Mouse (Mus musculus): ENCODE measurements at regions not wholly inside any gene's neighbourhood (a gene's known extent, or its start where the extent isn't known, plus 50 kb on each side); places are given as distances from the start of the nearest gene placed in this dataset.

GRCm38 (mm10) chr9:47054595-47054994 lies 56.1 kb downstream of the Gm4791 start:
- no peaks in the 10 kb centered on the region for H3K27me3 ChIP-seq (replicated peaks)
- H3K9me3 ChIP-seq = no peaks in the 10 kb centered on the region
- H3K27ac ChIP-seq = no peak overlapping the region
- H3K4me3 ChIP-seq (replicated peaks) = no peak overlapping the region
- H3K4me1 ChIP-seq (replicated peaks) = no peaks in the 10 kb centered on the region
- WGBS = 72% methylated on average over 10 of the region's 10 CpGs
- no peak overlapping the region for H3K9ac ChIP-seq
- no peak for ATAC-seq
- no peak overlapping the region for H3K4me2 ChIP-seq (replicated peaks)
- H3K36me3 ChIP-seq = no peaks in the 10 kb centered on the region

- no peak overlapping the region for H3K4me2 ChIP-seq (replicated peaks)
- H3K4me1 ChIP-seq (replicated peaks) = no peaks in the 10 kb centered on the region
- H3K9ac ChIP-seq = no peak overlapping the region
- H3K36me3 ChIP-seq = no peaks in the 10 kb centered on the region
- H3K4me3 ChIP-seq (replicated peaks) = no peak overlapping the region
- 82% methylated on average over 6 of the region's 6 CpGs for WGBS
- no peaks in the 10 kb centered on the region for H3K9me3 ChIP-seq
- H3K27me3 ChIP-seq (replicated peaks) = no peaks in the 10 kb centered on the region
- ATAC-seq = no peak
- H3K27ac ChIP-seq = no peak overlapping the region
These were observed 57.0 kb downstream of the Gm4791 start for GRCm38 (mm10) chr9:47055558-47055957.

GRCm38 (mm10) chr9:47059339-47060005 lies 60.9 kb downstream of the Gm4791 start:
- H3K36me3 ChIP-seq = no peaks in the 10 kb centered on the region
- 73% methylated on average over 7 of the region's 7 CpGs for WGBS

GRCm38 (mm10) chr9:47060757-47061156 lies 62.2 kb downstream of the Gm4791 start:
- H3K9ac ChIP-seq = no peak overlapping the region
- H3K4me3 ChIP-seq (replicated peaks) = no peak overlapping the region
- no peaks in the 10 kb centered on the region for H3K36me3 ChIP-seq
- H3K9me3 ChIP-seq = no peaks in the 10 kb centered on the region
- H3K27me3 ChIP-seq (replicated peaks) = no peaks in the 10 kb centered on the region
- H3K27ac ChIP-seq = no peak overlapping the region
- 85% methylated on average over 2 of the region's 2 CpGs for WGBS
- no peak for ATAC-seq
- no peak overlapping the region for H3K4me2 ChIP-seq (replicated peaks)
- no peaks in the 10 kb centered on the region for H3K4me1 ChIP-seq (replicated peaks)

More at GRCm38 (mm10) chr9:47059339-47060005, 60.9 kb downstream of the Gm4791 start:
- no peak overlapping the region for H3K4me3 ChIP-seq (replicated peaks)
- no peaks in the 10 kb centered on the region for H3K9me3 ChIP-seq
- H3K27ac ChIP-seq = no peak overlapping the region
- no peak for ATAC-seq
- no peaks in the 10 kb centered on the region for H3K27me3 ChIP-seq (replicated peaks)
- H3K4me2 ChIP-seq (replicated peaks) = no peak overlapping the region
- no peaks in the 10 kb centered on the region for H3K4me1 ChIP-seq (replicated peaks)
- no peak overlapping the region for H3K9ac ChIP-seq

- H3K4me3 ChIP-seq (replicated peaks) = no peak overlapping the region
- no peak overlapping the region for H3K4me2 ChIP-seq (replicated peaks)
- ATAC-seq = no peak
- H3K9ac ChIP-seq = no peak overlapping the region
- no peaks in the 10 kb centered on the region for H3K9me3 ChIP-seq
- no peaks in the 10 kb centered on the region for H3K4me1 ChIP-seq (replicated peaks)
- no peaks in the 10 kb centered on the region for H3K36me3 ChIP-seq
- 61% methylated on average over 7 of the region's 7 CpGs for WGBS
- no peaks in the 10 kb centered on the region for H3K27me3 ChIP-seq (replicated peaks)
- H3K27ac ChIP-seq = no peak overlapping the region
These were observed 64.0 kb downstream of the Gm4791 start for GRCm38 (mm10) chr9:47062516-47062915.

GRCm38 (mm10) chr9:47063751-47064150 lies 65.2 kb downstream of the Gm4791 start:
- no peaks in the 10 kb centered on the region for H3K36me3 ChIP-seq
- H3K27ac ChIP-seq = no peak overlapping the region
- H3K9ac ChIP-seq = no peak overlapping the region
- H3K9me3 ChIP-seq = no peaks in the 10 kb centered on the region
- 74% methylated on average over 5 of the region's 5 CpGs for WGBS
- H3K4me3 ChIP-seq (replicated peaks) = no peak overlapping the region
- H3K4me2 ChIP-seq (replicated peaks) = no peak overlapping the region
- no peaks in the 10 kb centered on the region for H3K4me1 ChIP-seq (replicated peaks)
- H3K27me3 ChIP-seq (replicated peaks) = no peaks in the 10 kb centered on the region
- no peak for ATAC-seq

- Histone ChIP-seq H3K9me3 (no peaks in the 10 kb centered on the region), H3K4me3 (replicated peaks) (no peak overlapping the region), H3K4me1 (replicated peaks) (no peaks in the 10 kb centered on the region), H3K4me2 (replicated peaks) (no peak overlapping the region), H3K9ac (no peak overlapping the region), H3K27ac (no peak overlapping the region), H3K27me3 (replicated peaks) (no peaks in the 10 kb centered on the region), H3K36me3 (no peaks in the 10 kb centered on the region)
- WGBS = 48% methylated on average over 5 of the region's 5 CpGs
- no peak for ATAC-seq
These were observed 66.0 kb downstream of the Gm4791 start for GRCm38 (mm10) chr9:47064463-47065032.

GRCm38 (mm10) chr9:47069436-47069835 lies 70.9 kb downstream of the Gm4791 start:
- no peak overlapping the region for H3K4me2 ChIP-seq (replicated peaks)
- WGBS = 48% methylated on average over 5 of the region's 5 CpGs
- no peaks in the 10 kb centered on the region for H3K4me1 ChIP-seq (replicated peaks)
- no peaks in the 10 kb centered on the region for H3K27me3 ChIP-seq (replicated peaks)
- H3K36me3 ChIP-seq = no peaks in the 10 kb centered on the region
- no peak overlapping the region for H3K4me3 ChIP-seq (replicated peaks)
- no peak for ATAC-seq
- no peak overlapping the region for H3K9ac ChIP-seq
- H3K9me3 ChIP-seq = no peaks in the 10 kb centered on the region
- no peak overlapping the region for H3K27ac ChIP-seq

- H3K4me3 ChIP-seq (replicated peaks) = no peak overlapping the region
- ATAC-seq = no peak
These were observed 72.4 kb downstream of the Gm4791 start for GRCm38 (mm10) chr9:47070958-47071357.

GRCm38 (mm10) chr9:47076946-47077345 lies 78.4 kb downstream of the Gm4791 start:
- no peak overlapping the region for H3K27ac ChIP-seq
- H3K4me1 ChIP-seq (replicated peaks) = no peaks in the 10 kb centered on the region
- 42% methylated on average over 6 of the region's 6 CpGs for WGBS
- no peak overlapping the region for H3K9ac ChIP-seq
- H3K36me3 ChIP-seq = no peaks in the 10 kb centered on the region
- no peaks in the 10 kb centered on the region for H3K27me3 ChIP-seq (replicated peaks)
- H3K4me2 ChIP-seq (replicated peaks) = no peak overlapping the region; the same call in 1 of the 2 replicates
- no peaks in the 10 kb centered on the region for H3K9me3 ChIP-seq
- peak; percentile 35; the same call in 1 of the 2 replicates for ATAC-seq
- H3K4me3 ChIP-seq (replicated peaks) = no peak overlapping the region

More at GRCm38 (mm10) chr9:47070958-47071357, 72.4 kb downstream of the Gm4791 start:
- Histone ChIP-seq H3K36me3 (no peaks in the 10 kb centered on the region), H3K27ac (no peak overlapping the region), H3K9ac (no peak overlapping the region), H3K9me3 (no peaks in the 10 kb centered on the region), H3K4me2 (replicated peaks) (no peak overlapping the region), H3K4me1 (replicated peaks) (no peaks in the 10 kb centered on the region), H3K27me3 (replicated peaks) (no peaks in the 10 kb centered on the region)
- 91% methylated on average over 5 of the region's 5 CpGs for WGBS

GRCm38 (mm10) chr9:47077416-47077815 lies 78.9 kb downstream of the Gm4791 start:
- no peak overlapping the region for H3K9ac ChIP-seq
- no peaks in the 10 kb centered on the region for H3K9me3 ChIP-seq
- H3K27me3 ChIP-seq (replicated peaks) = no peaks in the 10 kb centered on the region
- ATAC-seq = peak; percentile 86
- H3K4me3 ChIP-seq (replicated peaks) = no peak overlapping the region
- H3K27ac ChIP-seq = no peak overlapping the region
- H3K4me2 ChIP-seq (replicated peaks) = no peak overlapping the region; the same call in 1 of the 2 replicates
- no peaks in the 10 kb centered on the region for H3K4me1 ChIP-seq (replicated peaks)
- no peaks in the 10 kb centered on the region for H3K36me3 ChIP-seq
- 30% methylated on average over 2 of the region's 2 CpGs for WGBS

GRCm38 (mm10) chr9:47077945-47078344 lies 79.4 kb downstream of the Gm4791 start:
- no peaks in the 10 kb centered on the region for H3K9me3 ChIP-seq
- ATAC-seq = peak; percentile 55
- WGBS = 63% methylated on average over 3 of the region's 3 CpGs

GRCm38 (mm10) chr9:47081407-47081806 lies 82.9 kb downstream of the Gm4791 start:
- Histone ChIP-seq H3K27ac (no peak overlapping the region), H3K4me2 (replicated peaks) (no peak overlapping the region), H3K9ac (no peak overlapping the region), H3K4me1 (replicated peaks) (no peaks in the 10 kb centered on the region), H3K9me3 (no peaks in the 10 kb centered on the region), H3K27me3 (replicated peaks) (no peaks in the 10 kb centered on the region), H3K36me3 (no peaks in the 10 kb centered on the region), H3K4me3 (replicated peaks) (no peak overlapping the region)
- no peak for ATAC-seq
- 95% methylated on average over 6 of the region's 6 CpGs for WGBS

More at GRCm38 (mm10) chr9:47077945-47078344, 79.4 kb downstream of the Gm4791 start:
- no peaks in the 10 kb centered on the region for H3K36me3 ChIP-seq
- no peaks in the 10 kb centered on the region for H3K4me1 ChIP-seq (replicated peaks)
- H3K4me3 ChIP-seq (replicated peaks) = no peak overlapping the region
- H3K27me3 ChIP-seq (replicated peaks) = no peaks in the 10 kb centered on the region
- no peak overlapping the region for H3K27ac ChIP-seq
- H3K9ac ChIP-seq = no peak overlapping the region
- H3K4me2 ChIP-seq (replicated peaks) = no peak overlapping the region

Data from intestine, embryonic 15.5 days (tissue).